Mouse (Mus musculus): ENCODE measurements around the gene Vamp1.
A peak's percentile ranks its signal among the peaks of the same experiment; 100 is the strongest.

Gene Vamp1

DNA sequence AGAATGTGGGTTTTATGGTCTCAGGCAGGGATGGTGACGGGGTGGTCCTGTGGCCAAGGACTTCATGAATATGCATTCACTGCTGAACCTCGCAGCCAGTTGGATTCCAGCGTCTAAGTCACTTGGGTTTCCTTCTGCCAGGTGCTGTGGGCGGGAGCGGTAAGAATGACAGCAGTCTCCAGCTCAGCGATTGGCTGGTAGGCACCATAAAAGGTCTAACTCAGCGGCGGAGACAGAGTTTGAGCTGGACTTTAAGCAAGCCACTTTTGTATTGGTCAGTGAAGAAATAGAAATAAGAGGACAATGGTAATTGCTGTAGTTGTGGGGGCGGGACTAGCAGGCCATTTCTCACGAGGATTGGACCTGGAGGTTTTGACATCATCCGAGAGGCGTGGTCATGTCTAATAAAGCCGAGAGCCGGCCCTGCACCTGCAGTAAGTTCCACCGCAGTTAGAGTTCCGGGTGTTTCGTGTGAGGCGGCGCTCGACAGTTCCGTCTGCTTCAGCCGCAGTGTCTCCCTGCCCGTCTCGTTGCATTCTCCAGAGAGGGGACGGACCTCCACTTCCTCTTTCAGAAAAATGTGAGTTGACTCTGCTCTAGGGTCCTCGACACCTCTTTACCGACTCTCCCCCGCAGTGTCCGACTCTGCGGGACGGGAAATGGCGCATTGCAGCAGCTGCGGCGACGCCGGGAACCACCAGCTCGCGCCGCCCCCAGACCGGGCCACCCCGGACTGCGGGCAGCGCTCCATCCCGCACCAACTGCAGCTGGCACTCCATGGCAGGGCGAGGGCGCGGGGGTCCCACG lies at the start of gene Vamp1:
Gene Vamp1 (plus strand): TSS at position 404 of the 807 bp plus-strand sequence.
- peak; percentile 99 for DNase-seq

DNA sequence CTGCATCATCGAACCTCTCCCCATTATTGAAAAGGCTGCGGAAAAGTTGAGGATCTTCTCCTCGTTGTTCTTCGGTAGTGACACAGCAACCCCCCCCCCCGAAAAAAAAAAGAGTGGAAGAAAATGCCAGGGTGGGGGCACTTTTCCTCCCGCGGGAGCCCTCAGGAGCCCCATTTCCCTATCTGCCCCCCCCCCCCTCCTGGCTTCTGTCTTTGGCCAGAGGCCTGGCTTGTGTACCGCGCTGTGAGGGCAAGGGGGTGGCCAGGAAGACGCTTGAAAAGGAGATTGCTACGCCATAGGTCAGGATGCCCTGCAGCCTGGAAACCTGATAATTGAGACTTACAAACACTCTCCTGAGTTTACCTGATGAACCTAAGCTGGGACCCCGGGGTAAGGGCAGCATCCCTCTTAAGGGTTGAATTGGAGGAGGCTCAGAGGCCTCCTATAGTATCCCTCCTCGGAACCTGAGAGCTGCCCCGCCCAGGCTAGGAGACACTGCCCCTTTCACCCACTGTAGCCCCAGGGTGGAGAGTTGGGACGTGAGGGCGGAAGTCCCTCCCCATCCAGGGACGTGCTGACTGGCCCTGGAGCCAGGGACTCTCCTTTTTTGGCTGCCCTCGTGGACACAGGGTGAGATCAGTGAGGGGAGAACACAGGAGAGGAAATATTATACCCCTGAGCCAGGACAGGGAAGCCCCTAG lies 49.1 kb upstream of the Vamp1 start, which contains the start of gene Gapdh:
Gene Gapdh (minus strand): TSS at position 417 of the 701 bp plus-strand sequence.
- DNase-seq: peak; percentile 91

DNA sequence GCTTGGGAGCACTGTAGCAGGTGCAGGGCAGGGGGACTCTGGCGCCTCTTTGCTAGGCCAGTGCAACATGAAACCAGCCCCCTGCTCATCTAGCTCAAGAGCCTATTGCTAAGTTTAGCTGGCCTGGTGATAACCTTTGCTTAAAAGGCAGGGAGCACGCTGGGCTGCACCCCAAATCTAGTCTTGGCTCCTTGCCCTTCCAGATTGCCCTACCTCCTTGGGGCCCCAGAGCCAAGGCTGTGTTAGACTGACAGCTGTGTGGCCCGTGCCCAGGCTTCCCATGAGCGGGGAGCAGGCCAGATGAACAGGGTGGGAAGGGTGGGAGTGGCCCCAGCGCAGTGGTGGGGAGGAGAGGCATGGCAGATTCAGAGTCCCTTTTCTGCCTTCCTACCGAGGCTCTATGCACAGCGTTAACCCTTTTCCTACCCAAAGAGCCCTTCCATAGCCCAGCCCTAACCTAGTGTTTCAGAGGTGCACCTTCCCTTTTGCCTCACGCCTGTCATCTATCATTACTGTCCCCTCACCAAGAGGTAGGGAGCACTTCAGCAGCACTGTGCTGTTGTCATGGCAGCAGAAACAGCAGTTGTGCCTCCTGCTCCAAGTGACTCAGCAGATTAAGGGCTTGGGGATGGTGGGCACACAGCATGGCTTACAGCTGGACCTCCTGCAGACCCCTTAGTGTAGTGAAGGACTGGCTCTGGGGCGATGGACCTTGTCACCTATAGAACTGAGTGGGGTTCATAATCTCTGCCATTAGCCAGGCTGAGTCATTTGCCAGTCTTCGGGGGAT lies 48.3 kb upstream of the Vamp1 start:
- peak; percentile 27 for DNase-seq

DNA sequence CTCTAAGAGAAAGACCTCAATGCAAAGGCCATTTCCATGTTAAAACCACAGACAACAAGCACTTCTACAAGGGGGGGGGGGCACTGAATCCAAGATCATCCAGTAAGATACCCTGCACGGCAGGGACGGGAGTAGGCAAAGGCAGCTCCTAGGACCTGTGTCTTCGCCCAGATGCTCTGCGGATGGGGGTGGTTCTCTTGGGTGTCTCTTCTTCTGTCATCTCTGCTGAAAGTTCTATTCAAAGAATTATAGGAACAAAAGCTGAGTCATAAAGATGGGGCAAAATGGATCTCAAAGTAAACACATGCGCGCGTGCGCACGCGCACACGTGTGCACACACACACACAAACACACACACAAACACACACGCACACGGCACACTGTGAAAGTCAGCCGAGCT lies 47.3 kb upstream of the Vamp1 start:
- no peak for DNase-seq

DNA sequence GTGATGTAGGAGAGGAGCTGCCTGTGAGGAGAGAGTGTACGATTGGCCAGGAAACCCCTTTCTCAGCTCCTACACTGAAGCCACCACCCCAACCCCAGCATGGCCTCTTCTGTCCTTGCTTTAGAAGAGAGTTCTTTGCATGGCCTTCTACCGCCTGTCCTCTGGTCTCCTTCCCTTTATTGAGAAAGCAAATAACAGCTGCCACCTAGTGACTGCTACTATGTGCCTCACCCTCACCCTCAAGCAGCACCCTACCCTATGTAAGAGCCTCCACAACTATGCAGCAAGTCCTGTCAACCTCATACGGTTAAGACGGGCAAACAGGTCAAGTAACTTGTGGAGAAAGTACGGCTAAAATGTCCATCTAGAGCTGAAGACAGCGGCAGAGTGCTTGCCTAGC lies 45.2 kb upstream of the Vamp1 start:
- DNase-seq: peak; percentile 42

DNA sequence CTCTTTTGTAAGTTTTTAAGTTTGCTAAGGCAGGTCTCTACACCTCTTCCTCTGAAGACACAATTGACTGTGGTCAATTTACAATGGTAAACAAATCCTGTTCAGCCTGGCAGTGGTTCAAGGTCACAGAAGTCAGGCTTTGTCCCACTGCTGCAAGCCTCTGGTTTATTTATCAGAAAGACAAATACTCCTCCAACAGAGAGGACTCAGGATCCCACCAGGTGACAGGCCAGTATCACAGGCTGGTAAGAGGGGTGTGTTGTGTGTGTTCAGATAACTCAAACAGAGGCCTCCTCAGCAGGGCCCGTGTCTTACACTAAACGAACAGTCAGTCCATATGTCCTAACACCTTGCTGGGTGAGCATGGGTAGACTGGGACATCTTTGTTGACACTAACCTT lies 42.9 kb upstream of the Vamp1 start:
- DNase-seq: no peak

DNA sequence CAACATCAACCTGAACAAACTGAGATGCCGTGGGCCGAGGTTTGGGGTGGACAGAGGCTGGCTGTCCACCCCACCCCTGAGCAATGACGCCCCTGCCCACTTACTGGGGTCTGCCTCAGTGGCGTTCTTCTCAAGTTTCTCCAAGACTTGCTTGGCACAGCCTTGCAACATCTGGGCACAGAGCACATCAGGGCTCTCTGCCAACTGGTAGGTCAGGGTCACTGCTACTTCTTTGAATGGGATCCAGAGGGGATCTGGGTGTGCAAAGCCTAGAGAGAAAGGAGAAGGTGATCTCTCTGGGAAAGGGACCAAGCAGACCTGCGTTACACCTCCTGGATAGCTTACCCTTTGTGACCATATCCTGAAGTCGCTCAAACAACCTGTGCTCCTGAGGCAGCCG lies 42.1 kb upstream of the Vamp1 start:
- no peak for DNase-seq

DNA sequence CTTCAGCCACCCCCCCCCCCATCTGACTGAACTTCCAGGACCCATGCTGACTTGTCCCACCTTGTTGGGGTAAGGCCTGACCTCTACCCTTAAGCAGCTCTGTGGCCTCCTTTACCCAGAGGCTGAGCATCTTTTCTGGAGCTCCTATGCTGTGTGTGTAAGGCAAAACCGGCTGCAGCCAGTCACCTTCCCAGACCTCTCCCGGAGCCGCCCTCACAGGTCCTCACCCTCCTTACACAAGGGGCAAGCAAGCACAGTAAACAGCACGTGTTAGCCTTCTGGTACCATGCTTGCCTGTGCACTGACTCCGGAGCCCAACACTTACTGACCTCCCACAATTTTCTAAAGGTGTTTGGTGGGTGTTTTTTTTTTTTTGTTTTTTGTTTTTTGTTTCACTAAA lies 39.9 kb upstream of the Vamp1 start:
- no peak for DNase-seq

DNA sequence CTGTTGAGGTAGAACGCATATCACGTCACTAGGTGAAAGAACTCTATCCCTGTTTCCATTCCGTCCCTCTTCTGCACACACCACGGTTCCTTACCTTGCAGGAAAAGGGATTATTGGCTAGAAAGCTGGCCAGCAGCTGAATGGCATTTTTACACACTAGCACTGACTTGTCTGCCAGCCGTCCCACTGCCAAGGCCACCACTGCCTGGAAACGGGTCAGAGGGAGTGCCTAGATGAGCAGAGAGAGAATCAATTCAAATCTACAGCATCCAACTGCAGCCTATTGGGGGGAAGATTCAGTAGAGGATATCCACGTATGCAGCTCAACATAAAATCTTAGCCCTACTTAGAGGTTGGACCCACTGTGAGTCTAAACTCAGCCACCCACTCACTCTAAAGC lies 35.8 kb upstream of the Vamp1 start:
- DNase-seq: no peak

DNA sequence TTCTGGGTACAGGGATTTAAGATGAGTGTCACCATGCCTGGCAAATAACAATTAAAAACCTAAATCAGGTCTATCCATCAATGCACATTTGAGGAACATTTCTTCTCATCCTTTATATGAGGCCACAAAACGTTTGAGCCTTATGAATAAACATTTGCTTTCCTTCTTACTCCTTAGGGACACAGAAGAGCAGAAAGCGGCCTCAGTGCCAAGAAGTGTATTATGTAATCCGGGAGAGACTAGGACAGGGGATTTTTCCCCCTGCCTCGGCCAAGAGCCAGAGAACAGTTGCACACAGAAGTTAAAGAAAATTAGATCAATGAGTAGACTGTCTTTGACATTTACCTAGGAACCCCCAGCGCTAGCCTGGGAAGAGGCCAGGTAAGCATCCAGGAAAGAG lies 33.2 kb upstream of the Vamp1 start:
- peak; percentile 16 for DNase-seq

DNA sequence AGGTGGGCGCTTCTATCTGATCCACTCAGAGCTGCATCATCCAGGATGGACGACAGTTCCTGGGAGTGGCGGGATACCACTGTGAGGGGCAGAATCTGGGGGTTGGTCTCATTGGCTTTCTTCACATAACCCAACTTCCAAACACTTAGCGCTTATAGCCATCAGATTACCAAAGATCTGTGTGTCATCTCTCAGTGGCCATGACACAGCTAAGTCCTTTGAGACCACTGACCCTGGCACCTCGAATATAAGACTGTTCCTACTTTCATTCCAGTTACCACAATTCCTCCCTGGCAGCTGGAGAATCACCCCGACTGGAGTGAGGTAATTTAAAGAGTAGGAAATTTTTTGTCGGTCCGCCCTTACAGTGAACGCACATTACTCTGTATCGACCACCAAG lies 29.1 kb upstream of the Vamp1 start:
- no peak for DNase-seq

DNA sequence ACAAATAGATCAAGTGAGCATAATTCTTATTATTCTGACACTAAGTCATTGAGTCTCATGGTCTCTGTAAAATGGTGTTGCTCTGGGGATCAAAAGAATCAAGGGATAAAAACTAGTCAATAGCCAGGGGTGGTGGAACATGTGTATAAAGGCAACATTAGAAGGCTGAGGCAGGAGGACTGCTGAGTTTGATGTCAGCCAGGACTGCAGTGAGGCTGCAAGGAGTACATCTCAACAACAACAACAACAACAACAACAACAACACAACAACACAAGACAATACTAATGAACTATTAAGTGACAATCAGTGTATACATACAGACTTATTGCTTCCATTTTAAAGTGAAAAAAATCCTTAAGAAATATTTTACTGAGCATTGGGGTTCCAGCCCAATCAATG lies 24.5 kb upstream of the Vamp1 start:
- DNase-seq: no peak

DNA sequence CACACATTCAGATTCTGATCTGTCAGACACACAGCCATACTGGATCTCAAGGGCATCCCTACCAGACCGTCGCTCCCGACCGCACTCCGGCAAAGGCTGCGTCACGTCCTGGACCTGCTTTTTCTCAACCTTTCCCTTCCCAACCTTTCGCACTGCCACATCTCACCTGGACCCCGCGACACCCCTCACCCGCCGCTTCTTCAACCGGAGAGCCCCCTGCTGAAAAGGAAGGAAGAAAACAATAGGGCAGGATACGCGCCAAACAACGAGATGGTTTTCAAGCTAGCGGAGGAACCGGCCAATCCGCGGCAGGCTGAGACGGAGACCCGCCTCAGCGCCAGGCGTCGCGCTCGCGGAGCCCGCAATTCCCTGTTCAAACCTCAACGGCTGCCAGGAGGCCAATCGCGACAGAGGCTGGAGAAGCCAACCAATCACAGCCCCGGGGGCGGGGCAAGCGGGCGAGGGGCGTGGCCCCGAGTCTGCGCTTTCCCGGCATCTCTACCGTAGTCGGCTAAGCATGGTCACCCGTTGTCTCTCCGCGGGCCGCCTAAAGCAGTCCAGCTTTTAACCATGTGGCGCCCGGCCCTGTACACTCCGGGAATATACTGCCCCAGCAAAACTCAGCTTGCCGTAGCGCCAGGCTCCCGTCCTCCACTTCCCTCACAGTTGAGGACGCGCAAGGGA lies 23.9 kb upstream of the Vamp1 start, which contains the start of the genes Ncapd2 and Mrpl51:
Gene Ncapd2 (minus strand): TSS at position 370 of the 684 bp plus-strand sequence.
Gene Mrpl51 (plus strand): TSS at position 470 of the 684 bp plus-strand sequence.
- peak; percentile 98 for DNase-seq

DNA sequence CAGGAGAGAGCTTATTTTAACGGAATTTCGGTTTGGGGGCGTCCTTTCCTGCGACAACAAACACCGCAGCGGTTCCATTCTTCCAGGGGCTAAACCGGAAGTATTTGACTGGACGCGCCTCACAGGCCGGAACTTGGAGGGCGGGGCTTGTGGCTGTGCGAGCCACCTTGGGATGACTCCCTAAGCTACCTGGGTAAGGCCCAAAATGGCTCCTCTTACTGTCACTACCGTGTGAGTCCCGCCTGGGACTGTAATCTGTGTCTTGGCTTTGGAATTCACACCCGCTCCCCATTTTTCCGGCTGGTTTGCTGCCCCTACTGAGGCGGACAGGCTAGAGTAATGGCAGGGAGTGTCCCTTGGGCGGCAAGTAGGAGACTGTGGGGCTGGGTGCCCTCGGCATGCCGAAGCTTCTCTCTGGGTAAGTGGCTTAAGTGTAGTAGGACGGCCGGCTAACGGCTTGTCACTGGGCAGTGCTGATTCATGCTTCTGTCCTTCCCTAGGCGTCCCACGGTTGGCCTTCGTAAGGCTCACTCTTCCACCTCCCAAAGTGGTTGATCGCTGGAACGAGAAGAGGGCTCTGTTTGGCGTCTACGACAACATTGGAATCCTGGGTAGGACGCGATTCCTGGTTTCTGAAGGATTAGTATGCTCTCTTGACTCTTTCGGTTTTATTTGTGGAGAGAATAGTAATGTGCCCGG lies 23.2 kb upstream of the Vamp1 start:
- DNase-seq: peak; percentile 96

DNA sequence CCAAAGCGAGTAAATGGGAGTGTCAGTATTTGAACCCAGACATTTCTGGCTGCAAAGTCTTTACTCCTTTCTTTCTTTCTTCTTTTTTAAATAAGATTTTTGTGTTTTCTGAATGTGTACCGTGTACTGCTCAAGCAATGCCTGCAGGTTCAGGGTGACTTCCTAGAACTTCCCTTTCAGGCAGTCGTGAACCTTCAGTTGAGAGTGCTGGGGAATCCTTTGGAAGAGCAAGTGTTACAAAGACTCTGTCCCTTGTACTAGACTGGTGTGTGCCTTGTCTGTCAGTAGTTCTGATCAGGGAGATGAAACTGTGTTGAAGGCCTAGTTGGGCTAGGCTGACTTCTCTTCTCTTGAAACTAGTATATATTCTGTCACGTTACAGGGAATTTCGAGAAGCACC lies 22.5 kb upstream of the Vamp1 start:
- no peak for DNase-seq

DNA sequence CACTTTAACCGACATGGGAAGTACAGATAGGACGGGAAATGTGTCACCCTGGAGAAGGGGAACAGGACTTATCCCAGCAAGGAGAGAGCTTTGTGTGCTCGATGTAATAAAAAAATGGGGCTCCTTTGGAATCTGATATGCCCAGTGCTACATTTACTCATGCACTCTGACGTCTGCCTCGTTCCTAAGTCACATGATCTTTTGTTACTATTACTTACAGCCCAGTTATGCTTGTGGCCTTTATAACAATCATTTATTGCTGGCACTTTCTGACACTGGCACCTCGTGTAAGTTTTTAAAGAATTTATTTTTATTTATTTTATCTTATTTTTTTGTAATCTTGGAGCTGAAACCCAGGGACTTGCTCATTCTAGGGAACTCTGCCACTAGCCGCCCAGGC lies 22.0 kb upstream of the Vamp1 start:
- no peak for DNase-seq

DNA sequence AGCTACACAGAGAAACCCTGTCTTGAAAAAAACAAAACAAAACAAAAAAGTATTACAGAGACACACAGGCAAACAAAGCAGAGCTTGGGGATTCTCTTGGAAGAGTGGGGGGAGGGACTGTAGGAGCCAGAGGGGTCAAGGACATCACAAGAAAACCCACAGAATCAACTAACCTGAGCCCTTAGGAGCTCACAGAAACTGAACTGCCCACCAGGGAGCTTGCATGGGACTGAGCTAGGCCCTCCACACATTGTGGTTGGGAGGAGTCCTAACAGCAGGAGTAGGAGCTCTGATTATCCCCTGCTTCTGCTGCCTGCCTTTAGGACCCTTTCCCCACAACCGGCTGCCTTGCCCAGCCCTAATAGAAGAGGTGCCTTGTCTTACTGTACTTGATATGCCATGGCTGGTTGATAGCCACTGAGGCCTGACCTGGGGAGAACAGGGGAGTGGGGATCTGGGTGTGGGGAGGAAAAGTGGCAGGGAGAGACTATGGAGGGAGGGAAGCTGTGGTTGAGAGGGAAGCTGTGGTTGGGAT lies 19.7 kb upstream of the Vamp1 start:
- no peak for DNase-seq

DNA sequence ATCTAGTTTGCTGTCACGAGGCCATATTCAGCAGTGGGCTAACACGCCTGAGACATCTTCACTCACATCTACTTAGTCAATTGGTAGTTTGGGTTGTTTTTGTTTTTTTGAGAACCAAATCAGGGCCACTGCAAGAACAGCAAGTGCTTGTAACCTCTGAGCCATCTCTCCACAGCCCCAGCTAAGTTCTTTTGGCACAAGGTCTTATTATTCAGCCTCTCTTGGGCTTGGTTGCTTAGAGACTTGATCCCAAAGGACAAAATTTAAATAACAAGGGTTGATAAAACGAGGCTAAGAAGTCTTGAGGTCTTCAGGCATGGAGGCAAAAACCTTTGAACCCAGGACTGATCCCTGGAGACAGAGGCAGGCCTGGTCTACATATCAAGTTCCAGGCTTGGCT lies 19.1 kb upstream of the Vamp1 start:
- no peak for DNase-seq

DNA sequence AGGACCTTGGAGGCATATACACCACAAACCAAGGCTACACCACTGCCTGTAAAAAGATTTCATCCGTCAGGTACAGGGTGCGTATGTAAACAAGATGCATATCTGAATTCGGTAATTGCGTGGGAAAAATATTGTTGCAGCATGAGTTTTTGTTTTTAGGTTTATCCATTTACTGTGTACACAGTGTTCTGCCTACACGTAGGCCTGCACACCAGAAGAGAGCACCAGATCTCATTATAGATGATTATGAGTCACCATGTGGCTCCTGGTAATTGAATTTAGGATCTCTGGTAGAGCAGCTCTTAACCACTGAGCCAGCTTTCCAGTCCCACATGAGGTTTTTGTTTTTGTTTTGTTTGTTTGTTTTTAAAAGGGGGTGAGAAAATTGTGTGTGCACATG lies 18.2 kb upstream of the Vamp1 start:
- DNase-seq: no peak

DNA sequence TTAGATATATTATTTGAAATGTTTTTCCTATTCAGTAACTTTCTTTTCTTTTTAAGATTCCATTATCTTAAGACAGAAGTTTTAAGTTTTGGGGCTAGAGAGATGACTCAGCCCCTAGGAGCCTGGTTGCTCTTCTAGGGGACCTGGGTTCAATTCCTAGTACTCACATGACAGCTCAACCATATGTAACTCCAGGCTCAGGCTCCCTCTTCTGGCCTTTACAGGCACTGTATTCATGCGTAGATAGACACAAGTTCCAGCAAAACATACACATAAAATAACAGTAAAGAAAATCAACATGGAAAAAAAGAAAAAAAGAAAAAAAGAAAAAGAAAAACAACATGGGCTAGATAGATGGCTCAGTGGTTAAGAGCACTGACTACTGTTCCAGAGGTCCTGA lies 4.9 kb upstream of the Vamp1 start:
- DNase-seq: no peak

DNA sequence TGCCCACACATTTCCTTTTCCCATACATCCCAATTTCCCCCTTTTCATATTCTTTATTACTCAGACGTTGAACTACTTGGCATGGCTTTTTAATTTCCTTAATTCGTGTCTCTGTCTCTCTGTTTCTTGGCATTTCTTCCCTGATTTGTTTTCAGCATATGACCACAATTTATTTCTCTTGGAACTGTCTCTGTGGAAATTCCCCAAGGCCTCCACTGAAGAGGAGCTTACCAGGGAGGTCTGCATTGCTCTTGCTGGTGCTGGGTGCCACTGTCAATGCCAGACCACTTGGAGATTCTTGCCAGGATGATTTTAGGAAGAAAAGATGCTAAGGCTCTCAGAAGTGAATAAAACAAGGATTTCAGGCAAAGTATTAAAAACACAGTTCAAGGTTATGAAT lies 2.7 kb upstream of the Vamp1 start:
- no peak for DNase-seq

DNA sequence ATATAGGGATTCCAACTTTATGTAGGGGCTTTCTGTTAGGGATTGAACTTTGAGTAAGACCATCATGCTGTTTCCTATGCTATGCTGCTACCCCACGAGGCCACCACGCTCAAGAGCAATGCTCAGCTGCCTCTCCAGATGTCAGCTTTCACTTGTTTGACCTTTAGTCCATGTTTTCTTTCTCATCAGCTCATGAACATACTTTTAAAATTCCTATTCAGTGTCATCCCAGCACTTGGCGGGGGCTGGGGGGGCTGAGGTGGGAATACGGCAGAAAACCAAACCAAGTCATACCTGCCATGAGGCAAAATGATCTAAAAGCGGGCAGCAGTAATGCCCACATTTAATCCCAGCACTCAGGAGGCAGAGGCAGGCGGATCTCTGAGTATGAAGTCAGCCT lies 2.2 kb upstream of the Vamp1 start:
- DNase-seq: no peak
